Mouse (Mus musculus) embryonic facial prominence, embryonic 15.5 days (tissue): Measurements from ENCODE around the gene Dctn5. TPM values are rescaled to one million over a fixed set of nuclear protein-coding genes. Genes with fewer than 3 reads are reported as not detected.
A peak's percentile ranks its signal among the peaks of the same experiment; 100 is the strongest.

Experiments
- ATAC-seq: fragments of 200-750 bp; cut with Nextera tagmentation; 2 replicates; pipeline ENCODE4 v1.8.0; 2017; ENCODE audit warnings: low read depth, moderate TSS enrichment; ENCODE audit not compliant: insufficient number of reproducible peaks, low FRiP score, low TSS enrichment
- H3K27ac ChIP-seq: fragments of 300-500 bp; sonication (generic); replicated peaks from 2 replicates; pipeline ENCODE4 v1.5.1; 2015; ENCODE audit warnings: mild to moderate bottlenecking, inconsistent platforms
- H3K27me3 ChIP-seq: fragments of 300-500 bp; sonication (generic); 2 replicates; pipeline ENCODE4 v1.6.1; 2015; ENCODE audit warnings: inconsistent platforms
- H3K36me3 ChIP-seq: fragments of 300-500 bp; sonication (generic); 2 replicates; pipeline ENCODE4 v1.6.1; 2015; ENCODE audit warnings: mild to moderate bottlenecking, inconsistent platforms
- H3K4me1 ChIP-seq: fragments of 300-500 bp; sonication (generic); 2 replicates; pipeline ENCODE4 v1.6.1; 2015; ENCODE audit warnings: inconsistent platforms
- H3K4me2 ChIP-seq: fragments of 300-500 bp; sonication (generic); replicated peaks from 2 replicates; pipeline ENCODE4 v1.6.1; 2015; ENCODE audit warnings: mild to moderate bottlenecking, inconsistent platforms
- H3K4me3 ChIP-seq: fragments of 300-500 bp; sonication (generic); replicated peaks from 2 replicates; pipeline ENCODE4 v1.5.1; 2015; ENCODE audit warnings: mild to moderate bottlenecking, inconsistent platforms
- H3K9ac ChIP-seq: fragments of 300-500 bp; sonication (generic); 2 replicates; pipeline ENCODE4 v1.6.1; 2015; ENCODE audit warnings: inconsistent platforms
- H3K9me3 ChIP-seq: fragments of 300-500 bp; sonication (generic); replicated peaks from 2 replicates; pipeline ENCODE4 v1.6.1; 2016; ENCODE audit warnings: inconsistent platforms
- WGBS: fragments of 180-500 bp; shearing (Covaris S2); methylation state at CpG from one replicate; pipeline ENCODE4 v1.1.7; 2015; 5-methylcytosine and 5-hydroxymethylcytosine counted together
- polyA plus RNA-seq: library from polyadenylated mRNA; unstranded; fragments of >200 nt; fragmentation: Nextera tagmentation; extraction: Ambion mirVana; gene quantifications from 2 replicates; pipeline ENCODE4 v1.2.1, GENCODE M21; 2015

The Dctn5 gene
- polyA plus RNA-seq, 1 experiment from 2014 or later, result 126 TPM

DNA sequence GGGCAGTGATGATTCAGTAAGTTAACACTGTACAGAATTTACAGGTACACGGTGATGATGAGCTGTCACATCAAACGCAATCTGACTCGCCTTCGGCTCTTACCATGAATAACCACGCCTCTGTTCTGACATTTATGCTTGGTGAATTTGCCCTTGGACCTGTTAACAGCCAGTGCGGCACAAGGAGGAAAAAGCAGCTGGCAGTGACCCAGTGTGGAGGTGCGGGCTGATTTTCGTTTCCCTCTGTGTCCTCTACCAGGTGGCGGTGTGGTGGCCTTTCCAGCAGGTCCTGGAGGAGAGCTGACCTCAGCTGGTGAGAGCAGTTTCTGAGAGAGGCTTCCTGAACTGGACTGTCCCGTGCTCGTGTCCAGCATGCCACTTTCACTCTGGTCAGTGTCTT lies 5.9 kb upstream of the Dctn5 start:
- H3K36me3 ChIP-seq, result peaks cover 47% of the 10 kb centered on the region
- no peak overlapping the region for H3K9ac ChIP-seq
- H3K27ac ChIP-seq, result no peak overlapping the region
- H3K27me3 ChIP-seq, result no peaks in the 10 kb centered on the region
- no peak overlapping the region for H3K4me2 ChIP-seq
- no peak overlapping the region for H3K4me3 ChIP-seq
- no peaks in the 10 kb centered on the region for H3K9me3 ChIP-seq
- WGBS, result 91% methylated on average over 11 of the region's 11 CpGs
- no peak for ATAC-seq
- H3K4me1 ChIP-seq, result no peaks in the 10 kb centered on the region

DNA sequence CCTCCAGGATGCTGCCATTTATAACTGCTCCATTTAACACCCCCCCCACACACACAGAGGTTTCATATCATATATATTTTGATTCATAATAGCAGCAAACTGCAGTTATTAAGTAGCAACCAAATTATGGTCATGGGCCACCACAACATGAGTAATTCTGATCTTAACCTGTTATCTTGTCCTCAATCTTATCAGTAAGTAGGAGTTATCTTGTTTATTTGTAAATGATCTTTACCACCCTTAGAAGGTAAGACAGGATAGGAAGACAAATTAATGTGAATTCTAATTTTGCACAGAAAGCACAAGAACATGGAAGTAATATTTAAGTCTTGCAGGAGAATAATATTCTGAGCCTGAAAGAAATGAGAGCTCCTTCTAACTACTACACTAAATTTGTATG lies 1.0 kb upstream of the Dctn5 start:
- H3K4me1 ChIP-seq, result 0 out of 2 replicates have a peak, but pooled peaks cover 10% of the 10 kb centered on the region
- no peak overlapping the region for H3K9ac ChIP-seq
- peak overlapping the region; percentile 76 for H3K4me3 ChIP-seq
- ATAC-seq, result no peak
- no peaks in the 10 kb centered on the region for H3K27me3 ChIP-seq
- H3K27ac ChIP-seq, result no peak overlapping the region
- H3K9me3 ChIP-seq, result no peaks in the 10 kb centered on the region
- peaks cover 37% of the 10 kb centered on the region for H3K36me3 ChIP-seq
- peak overlapping the region; percentile 68 for H3K4me2 ChIP-seq

GRCm38 (mm10) chr7:122133338-122133625 lies 441 bp downstream of the Dctn5 start:
- no peaks in the 10 kb centered on the region for H3K27me3 ChIP-seq
- ATAC-seq, result 0 out of 2 replicates have a peak, but pooled peaks have one; percentile 20
- 15% methylated on average over 8 of the region's 8 CpGs for WGBS
- H3K9ac ChIP-seq, result peak overlapping the region; percentile 77
- peak overlapping the region; percentile 76 for H3K4me3 ChIP-seq
- peak overlapping the region; percentile 50 for H3K4me2 ChIP-seq
- H3K4me1 ChIP-seq, result 0 out of 2 replicates have a peak, but pooled peaks cover 10% of the 10 kb centered on the region
- peaks cover 34% of the 10 kb centered on the region for H3K36me3 ChIP-seq
- H3K27ac ChIP-seq, result peak overlapping the region; percentile 80; the same call in 1 of the 2 replicates
- H3K9me3 ChIP-seq, result no peaks in the 10 kb centered on the region

DNA sequence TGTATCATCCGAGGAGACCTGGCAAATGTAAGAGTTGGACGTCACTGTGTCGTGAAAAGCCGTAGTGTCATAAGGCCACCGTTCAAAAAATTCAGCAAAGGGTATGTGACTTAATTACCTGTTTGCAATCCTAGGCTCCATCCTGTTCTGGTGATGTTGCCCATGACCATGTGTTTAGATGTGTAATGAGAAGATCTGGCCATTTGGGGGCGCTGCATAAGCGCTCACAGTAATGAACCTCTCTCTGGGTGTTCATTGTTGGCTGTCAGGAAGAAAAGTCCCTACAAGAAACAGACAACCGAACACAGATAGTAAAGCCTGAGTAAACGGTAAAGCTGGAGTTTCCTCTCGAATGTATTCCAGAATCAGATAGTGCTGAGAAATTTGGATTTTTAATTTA lies 2.2 kb downstream of the Dctn5 start:
- Histone ChIP-seq H3K27me3 (no peaks in the 10 kb centered on the region), H3K4me1 (0 out of 2 replicates have a peak, but pooled peaks cover 10% of the 10 kb centered on the region), H3K9ac (no peak overlapping the region), H3K27ac (no peak overlapping the region), H3K4me2 (no peak overlapping the region), H3K9me3 (no peaks in the 10 kb centered on the region), H3K36me3 (peaks cover 51% of the 10 kb centered on the region), H3K4me3 (no peak overlapping the region)
- WGBS, result 74% methylated on average over 10 of the region's 10 CpGs
- no peak for ATAC-seq

- no peak for ATAC-seq
- Histone ChIP-seq H3K9ac (no peak overlapping the region), H3K4me3 (no peak overlapping the region), H3K27ac (no peak overlapping the region), H3K36me3 (peaks cover 70% of the 10 kb centered on the region), H3K4me1 (0 out of 2 replicates have a peak, but pooled peaks cover 9% of the 10 kb centered on the region), H3K9me3 (no peaks in the 10 kb centered on the region), H3K27me3 (no peaks in the 10 kb centered on the region), H3K4me2 (no peak overlapping the region)
Observed at GRCm38 (mm10) chr7:122137071-122137470, 4.2 kb downstream of the Dctn5 start.

GRCm38 (mm10) chr7:122138190-122138589 lies 5.3 kb downstream of the Dctn5 start:
- Histone ChIP-seq H3K27me3 (no peaks in the 10 kb centered on the region), H3K27ac (no peak overlapping the region), H3K4me3 (no peak overlapping the region), H3K9ac (no peak overlapping the region), H3K4me2 (no peak overlapping the region), H3K9me3 (no peaks in the 10 kb centered on the region), H3K4me1 (0 out of 2 replicates have a peak, but pooled peaks cover 7% of the 10 kb centered on the region), H3K36me3 (peaks cover 79% of the 10 kb centered on the region)
- ATAC-seq, result no peak
- 91% methylated on average over 5 of the region's 5 CpGs for WGBS

DNA sequence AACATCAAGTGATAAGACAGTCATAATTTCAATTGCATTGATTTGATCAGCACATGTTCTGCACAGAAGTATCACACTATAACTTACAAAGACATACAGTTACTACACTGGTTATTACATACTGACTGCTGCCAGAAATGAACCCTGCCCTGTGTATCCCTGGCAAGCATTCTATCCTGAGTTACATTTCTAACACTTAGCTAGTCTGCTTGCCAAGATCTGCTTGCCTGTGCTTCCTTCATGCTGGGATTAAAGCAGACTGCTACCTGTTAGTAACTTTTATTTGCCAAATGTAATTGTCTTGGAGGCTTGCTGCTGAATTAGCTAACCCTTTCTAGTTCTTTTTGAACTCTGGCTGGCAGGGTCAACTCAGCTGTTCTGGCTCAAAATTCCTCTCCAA lies 8.2 kb downstream of the Dctn5 start:
- no peak for ATAC-seq
- H3K4me1 ChIP-seq, result no peaks in the 10 kb centered on the region
- peaks cover 91% of the 10 kb centered on the region for H3K36me3 ChIP-seq
- no peak overlapping the region for H3K27ac ChIP-seq
- H3K27me3 ChIP-seq, result no peaks in the 10 kb centered on the region
- no peak overlapping the region for H3K9ac ChIP-seq
- H3K4me2 ChIP-seq, result no peak overlapping the region
- no peak overlapping the region for H3K4me3 ChIP-seq
- H3K9me3 ChIP-seq, result no peaks in the 10 kb centered on the region

DNA sequence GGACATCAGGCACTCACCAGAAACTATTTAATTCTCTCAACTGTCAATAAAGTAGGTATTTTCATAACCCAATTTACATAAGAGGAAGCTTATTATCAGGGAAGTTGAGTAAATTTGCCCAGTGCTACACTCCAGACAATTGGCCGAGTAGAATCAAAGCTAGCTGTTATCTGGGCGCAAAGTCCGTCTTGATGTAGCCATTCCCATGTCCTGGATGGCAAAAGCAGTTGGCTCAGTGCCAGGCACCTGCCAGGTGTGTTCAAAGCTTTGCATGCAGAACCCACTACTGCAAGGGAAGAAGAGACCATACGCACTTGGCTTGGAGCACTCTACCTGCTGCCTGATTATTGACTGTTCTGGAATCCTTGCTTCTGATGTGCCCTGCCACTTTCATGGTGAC lies 19.6 kb downstream of the Dctn5 start:
- WGBS, result 85% methylated on average over 4 of the region's 4 CpGs
- no peak for ATAC-seq
- no peaks in the 10 kb centered on the region for H3K4me1 ChIP-seq
- no peaks in the 10 kb centered on the region for H3K9me3 ChIP-seq
- H3K9ac ChIP-seq, result no peak overlapping the region
- H3K27ac ChIP-seq, result no peak overlapping the region
- H3K36me3 ChIP-seq, result peaks cover 29% of the 10 kb centered on the region
- no peak overlapping the region for H3K4me3 ChIP-seq
- no peaks in the 10 kb centered on the region for H3K27me3 ChIP-seq
- H3K4me2 ChIP-seq, result no peak overlapping the region

GRCm38 (mm10) chr7:122158488-122158887 lies 25.6 kb downstream of the Dctn5 start:
- peak overlapping the region; percentile 92 for H3K4me2 ChIP-seq
- H3K36me3 ChIP-seq, result peaks cover 13% of the 10 kb centered on the region
- peaks cover 43% of the 10 kb centered on the region for H3K4me1 ChIP-seq
- no peaks in the 10 kb centered on the region for H3K9me3 ChIP-seq
- peak overlapping the region; percentile 78 for H3K4me3 ChIP-seq
- 4% methylated on average over 13 of the region's 13 CpGs for WGBS
- H3K27ac ChIP-seq, result peak overlapping the region; percentile 87
- peak overlapping the region; percentile 62 for H3K9ac ChIP-seq
- no peaks in the 10 kb centered on the region for H3K27me3 ChIP-seq
- no peak for ATAC-seq

GRCm38 (mm10) chr7:122158915-122159902 lies 26.4 kb downstream of the Dctn5 start, which contains the start of gene Plk1:
Gene Plk1 (plus strand): TSS chr7:122159439.
- Histone ChIP-seq H3K4me3 (peak within 1 kb of the TSS; percentile 78), H3K27ac (peak within 1 kb of the TSS; percentile 87), H3K9me3 (no peaks in the 10 kb centered on the region), H3K36me3 (peaks cover 16% of the 10 kb centered on the region), H3K9ac (peak within 1 kb of the TSS; percentile 62), H3K27me3 (no peaks in the 10 kb centered on the region), H3K4me2 (peak within 1 kb of the TSS; percentile 92), H3K4me1 (peaks cover 43% of the 10 kb centered on the region)
- under 1% methylated on average over 63 of the region's 63 CpGs for WGBS
- ATAC-seq, result peak; percentile 89

- Histone ChIP-seq H3K9ac (peak overlapping the region; percentile 62), H3K4me1 (peaks cover 43% of the 10 kb centered on the region), H3K27me3 (no peaks in the 10 kb centered on the region), H3K4me2 (peak overlapping the region; percentile 92), H3K36me3 (peaks cover 23% of the 10 kb centered on the region), H3K27ac (no peak overlapping the region), H3K9me3 (no peaks in the 10 kb centered on the region), H3K4me3 (peak overlapping the region; percentile 78)
- 1% methylated on average over 12 of the region's 12 CpGs for WGBS
- no peak for ATAC-seq
Observed at GRCm38 (mm10) chr7:122160037-122160436, 27.2 kb downstream of the Dctn5 start.
